Mouse (Mus musculus): Measurements from ENCODE around the gene Olfr1164. TPM values are rescaled to one million over a fixed set of nuclear protein-coding genes. Genes with fewer than 3 reads are reported as not detected.

Gene Olfr1164
- polyA plus RNA-seq (2014; fragmentation: Nextera tagmentation; extraction: Ambion mirVana): not detected in 2 replicates

DNA sequence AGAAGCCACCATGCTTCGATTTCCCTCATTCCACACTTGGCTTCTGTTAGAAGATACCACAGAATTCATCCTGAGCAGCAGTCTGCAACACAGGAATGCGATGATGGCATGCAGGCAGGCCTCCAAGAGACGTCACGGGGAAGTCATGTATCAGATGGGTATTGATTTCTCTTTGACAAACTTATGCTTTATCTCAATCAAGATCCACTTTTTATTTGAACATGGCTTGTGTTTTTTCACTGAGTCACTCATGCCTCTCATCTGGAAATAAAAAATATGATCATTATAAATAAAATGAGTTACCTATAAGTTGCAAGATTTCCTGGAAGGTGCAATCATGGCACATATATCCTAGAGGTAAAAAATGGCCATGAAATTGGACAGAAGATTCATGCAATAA lies at the start of gene Olfr1164:
TSS of gene Olfr1164 (minus strand) at position 101 of the 400 bp plus-strand sequence.
- H3K4me3 ChIP-seq (ENCODE audit: low read length): no peak within 1 kb of the TSS
- H3K27ac ChIP-seq (ENCODE audit: low read depth, low read length): no peak within 1 kb of the TSS
- no peak within 1 kb of the TSS for H3K4me2 ChIP-seq (replicated peaks; ENCODE audit: low read depth, low read length)
- WGBS: 79% methylated on average over 4 of the region's 4 CpGs
- no peaks in the 10 kb centered on the region for H3K9me3 ChIP-seq (ENCODE audit: control insufficient read depth, low read length)
- H3K27me3 ChIP-seq (ENCODE audit: control insufficient read depth, insufficient read depth, low read length): no peaks in the 10 kb centered on the region
- H3K9ac ChIP-seq (ENCODE audit: low read depth, low read length): no peak within 1 kb of the TSS
- ATAC-seq (ENCODE audit: low FRiP score, low TSS enrichment): no peak
- H3K36me3 ChIP-seq (ENCODE audit: control insufficient read depth, insufficient read depth, low read length): no peaks in the 10 kb centered on the region
- H3K4me1 ChIP-seq (ENCODE audit: control insufficient read depth, insufficient read depth, low read length): no peaks in the 10 kb centered on the region

DNA sequence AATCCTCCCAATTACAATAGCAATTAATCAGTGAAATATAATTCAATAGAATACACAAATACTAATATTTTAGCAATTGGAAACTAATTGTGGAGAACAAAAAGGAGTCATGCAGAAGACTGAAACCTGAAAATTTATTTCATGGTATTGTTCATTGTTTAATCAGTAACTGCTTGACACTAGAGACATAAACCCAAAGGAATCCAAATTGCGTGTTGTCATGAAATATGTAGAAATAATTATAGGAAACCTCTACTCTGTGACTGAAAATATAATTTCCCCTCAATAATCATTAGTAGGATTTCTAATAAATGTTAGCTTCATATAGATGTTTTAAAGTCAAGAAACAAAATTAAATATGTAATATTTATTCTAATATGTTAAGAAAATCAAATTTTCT lies 34.4 kb upstream of the Olfr1164 start, which contains the start of gene Olfr1166:
TSS of gene Olfr1166 (minus strand) at position 101 of the 400 bp plus-strand sequence.
- Histone ChIP-seq H3K27ac (ENCODE audit: low read depth, low read length) (no peak within 1 kb of the TSS), H3K4me3 (ENCODE audit: low read length) (no peak within 1 kb of the TSS), H3K9ac (ENCODE audit: low read depth, low read length) (no peak within 1 kb of the TSS), H3K36me3 (ENCODE audit: control insufficient read depth, insufficient read depth, low read length) (no peaks in the 10 kb centered on the region), H3K4me1 (ENCODE audit: control insufficient read depth, insufficient read depth, low read length) (no peaks in the 10 kb centered on the region), H3K4me2 (replicated peaks; ENCODE audit: low read depth, low read length) (no peak within 1 kb of the TSS), H3K27me3 (ENCODE audit: control insufficient read depth, insufficient read depth, low read length) (no peaks in the 10 kb centered on the region), H3K9me3 (ENCODE audit: control insufficient read depth, low read length) (no peaks in the 10 kb centered on the region)
- WGBS: 100% methylated on average over 1 of the region's 1 CpGs
- ATAC-seq (ENCODE audit: low FRiP score, low TSS enrichment): no peak

GRCm38 (mm10) chr2:88071730-88072129 lies 22.0 kb downstream of the Olfr1164 start, which contains the start of gene Olfr1163:
Gene Olfr1163, minus strand, starts transcription at chr2:88071830.
- Histone ChIP-seq H3K4me2 (replicated peaks; ENCODE audit: low read depth, low read length) (no peak within 1 kb of the TSS), H3K27ac (ENCODE audit: low read depth, low read length) (no peak within 1 kb of the TSS), H3K4me3 (ENCODE audit: low read length) (no peak within 1 kb of the TSS), H3K4me1 (ENCODE audit: control insufficient read depth, insufficient read depth, low read length) (no peaks in the 10 kb centered on the region), H3K9me3 (ENCODE audit: control insufficient read depth, low read length) (no peaks in the 10 kb centered on the region), H3K36me3 (ENCODE audit: control insufficient read depth, insufficient read depth, low read length) (no peaks in the 10 kb centered on the region), H3K9ac (ENCODE audit: low read depth, low read length) (no peak within 1 kb of the TSS), H3K27me3 (ENCODE audit: control insufficient read depth, insufficient read depth, low read length) (no peaks in the 10 kb centered on the region)
- ATAC-seq (ENCODE audit: low FRiP score, low TSS enrichment): no peak

- 91% methylated on average over 2 of the region's 2 CpGs for WGBS
- no peak overlapping the region for H3K27ac ChIP-seq (ENCODE audit: low read depth, low read length)
- H3K4me2 ChIP-seq (replicated peaks; ENCODE audit: low read depth, low read length): no peak overlapping the region
- ATAC-seq (ENCODE audit: low FRiP score, low TSS enrichment): no peak
- H3K4me3 ChIP-seq (ENCODE audit: low read length): no peak overlapping the region
- no peaks in the 10 kb centered on the region for H3K27me3 ChIP-seq (ENCODE audit: control insufficient read depth, insufficient read depth, low read length)
- 0 out of 2 replicates have a peak, but pooled peaks cover 2% of the 10 kb centered on the region for H3K9me3 ChIP-seq (ENCODE audit: control insufficient read depth, low read length)
- H3K36me3 ChIP-seq (ENCODE audit: control insufficient read depth, insufficient read depth, low read length): no peaks in the 10 kb centered on the region
- H3K4me1 ChIP-seq (ENCODE audit: control insufficient read depth, insufficient read depth, low read length): no peaks in the 10 kb centered on the region
- H3K9ac ChIP-seq (ENCODE audit: low read depth, low read length): no peak overlapping the region
Measured at GRCm38 (mm10) chr2:88063587-88063986, 30.2 kb downstream of the Olfr1164 start.

DNA sequence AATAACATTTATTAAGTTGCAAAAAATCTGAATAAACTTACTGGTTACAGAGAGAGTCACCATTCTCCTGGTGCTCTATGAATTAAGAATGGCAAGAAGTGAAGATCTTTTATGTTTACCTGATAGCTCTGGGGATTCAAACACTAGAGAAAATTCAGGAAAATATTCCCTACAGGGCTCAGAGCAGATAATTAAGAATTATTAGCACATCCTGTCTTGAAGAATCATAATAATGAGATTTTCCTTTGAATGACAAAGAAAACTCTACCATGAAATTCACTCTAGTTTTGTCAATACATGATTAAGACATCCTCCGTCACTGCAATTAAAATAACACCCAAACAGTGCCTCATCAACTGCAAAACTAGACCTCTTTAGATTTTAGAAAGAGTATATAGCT lies 42.7 kb downstream of the Olfr1164 start, which contains the start of gene Olfr1162:
TSS of gene Olfr1162 (minus strand) at position 101 of the 400 bp plus-strand sequence.
- no peak within 1 kb of the TSS for H3K4me3 ChIP-seq (ENCODE audit: low read length)
- no peak for ATAC-seq (ENCODE audit: low FRiP score, low TSS enrichment)
- 89% methylated on average over 1 of the region's 1 CpGs for WGBS

More for the DNA sequence above, 42.7 kb downstream of the Olfr1164 start, which contains the start of gene Olfr1162:
- no peaks in the 10 kb centered on the region for H3K9me3 ChIP-seq (ENCODE audit: control insufficient read depth, low read length)
- H3K27me3 ChIP-seq (ENCODE audit: control insufficient read depth, insufficient read depth, low read length): no peaks in the 10 kb centered on the region
- H3K4me1 ChIP-seq (ENCODE audit: control insufficient read depth, insufficient read depth, low read length): no peaks in the 10 kb centered on the region
- no peak within 1 kb of the TSS for H3K27ac ChIP-seq (ENCODE audit: low read depth, low read length)
- no peak within 1 kb of the TSS for H3K9ac ChIP-seq (ENCODE audit: low read depth, low read length)
- no peaks in the 10 kb centered on the region for H3K36me3 ChIP-seq (ENCODE audit: control insufficient read depth, insufficient read depth, low read length)
- H3K4me2 ChIP-seq (replicated peaks; ENCODE audit: low read depth, low read length): no peak within 1 kb of the TSS

Other genes starting within 250 kb of the Olfr1164 start
- not detected in 2 replicates for gene Olfr1150-ps1, start 250.0 kb downstream of the Olfr1164 start, polyA plus RNA-seq (2014; fragmentation: Nextera tagmentation; extraction: Ambion mirVana)
- not detected in 2 replicates for gene Olfr1151, start 238.1 kb downstream of the Olfr1164 start, polyA plus RNA-seq (2014; fragmentation: Nextera tagmentation; extraction: Ambion mirVana)
- gene Olfr1152, start 227.5 kb downstream of the Olfr1164 start, polyA plus RNA-seq (2014; fragmentation: Nextera tagmentation; extraction: Ambion mirVana): not detected in 2 replicates
- gene Olfr1153, start 199.0 kb downstream of the Olfr1164 start, polyA plus RNA-seq (2014; fragmentation: Nextera tagmentation; extraction: Ambion mirVana): not detected in 2 replicates
- gene Olfr1154, start 188.8 kb downstream of the Olfr1164 start, polyA plus RNA-seq (2014; fragmentation: Nextera tagmentation; extraction: Ambion mirVana): not detected in 2 replicates
- not detected in 2 replicates for gene Olfr1155, start 148.8 kb downstream of the Olfr1164 start, polyA plus RNA-seq (2014; fragmentation: Nextera tagmentation; extraction: Ambion mirVana)
- gene Olfr1156, start 140.9 kb downstream of the Olfr1164 start, polyA plus RNA-seq (2014; fragmentation: Nextera tagmentation; extraction: Ambion mirVana): not detected in 2 replicates
- gene Olfr1157, start 125.7 kb downstream of the Olfr1164 start, polyA plus RNA-seq (2014; fragmentation: Nextera tagmentation; extraction: Ambion mirVana): not detected in 2 replicates
- gene Olfr74, start 119.3 kb downstream of the Olfr1164 start, polyA plus RNA-seq (2014; fragmentation: Nextera tagmentation; extraction: Ambion mirVana): not detected in 2 replicates
- not detected in 2 replicates for gene Olfr1158, start 103.9 kb downstream of the Olfr1164 start, polyA plus RNA-seq (2014; fragmentation: Nextera tagmentation; extraction: Ambion mirVana)
- gene Olfr1160, start 85.7 kb downstream of the Olfr1164 start, polyA plus RNA-seq (2014; fragmentation: Nextera tagmentation; extraction: Ambion mirVana): not detected in 2 replicates
- gene Olfr1161, start 71.2 kb downstream of the Olfr1164 start, polyA plus RNA-seq (2014; fragmentation: Nextera tagmentation; extraction: Ambion mirVana): not detected in 2 replicates
- not detected in 2 replicates for gene Olfr73, start 56.3 kb downstream of the Olfr1164 start, polyA plus RNA-seq (2014; fragmentation: Nextera tagmentation; extraction: Ambion mirVana)
- not detected in 2 replicates for gene Olfr1162, start 42.8 kb downstream of the Olfr1164 start, polyA plus RNA-seq (2014; fragmentation: Nextera tagmentation; extraction: Ambion mirVana)
- gene Olfr1163, start 22.1 kb downstream of the Olfr1164 start, polyA plus RNA-seq (2014; fragmentation: Nextera tagmentation; extraction: Ambion mirVana): not detected in 2 replicates
- not detected in 2 replicates for gene Olfr1166, start 34.3 kb upstream of the Olfr1164 start, polyA plus RNA-seq (2014; fragmentation: Nextera tagmentation; extraction: Ambion mirVana)
- gene Olfr1167, start 61.2 kb upstream of the Olfr1164 start, polyA plus RNA-seq (2014; fragmentation: Nextera tagmentation; extraction: Ambion mirVana): not detected in 2 replicates
- not detected in 2 replicates for gene Olfr1168, start 87.9 kb upstream of the Olfr1164 start, polyA plus RNA-seq (2014; fragmentation: Nextera tagmentation; extraction: Ambion mirVana)
- gene Olfr1170, start 134.4 kb upstream of the Olfr1164 start, polyA plus RNA-seq (2014; fragmentation: Nextera tagmentation; extraction: Ambion mirVana): not detected in 2 replicates
- gene Olfr1173, start 185.9 kb upstream of the Olfr1164 start, polyA plus RNA-seq (2014; fragmentation: Nextera tagmentation; extraction: Ambion mirVana): not detected in 2 replicates
- not detected in 2 replicates for gene Olfr1174-ps, start 221.2 kb upstream of the Olfr1164 start, polyA plus RNA-seq (2014; fragmentation: Nextera tagmentation; extraction: Ambion mirVana)
- gene Olfr1175-ps, start 233.2 kb upstream of the Olfr1164 start, polyA plus RNA-seq (2014; fragmentation: Nextera tagmentation; extraction: Ambion mirVana): not detected in 2 replicates
- not detected in 2 replicates for gene Olfr1176, start 242.8 kb upstream of the Olfr1164 start, polyA plus RNA-seq (2014; fragmentation: Nextera tagmentation; extraction: Ambion mirVana)

Data from kidney, embryonic 14.5 days (tissue).